Mouse (Mus musculus) thymus, adult 2 months (tissue): ENCODE measurements around the gene Fgf14.

Experiments used
- CTCF ChIP-seq: fragments of 200-500 bp; IDR thresholded peaks from 2 replicates; pipeline ENCODE4 v1.5.1; 2012; ENCODE audit warnings: mild to moderate bottlenecking, control low read depth, low read length, moderate library complexity, borderline replicate concordance; ENCODE audit not compliant: control insufficient read depth, poor library complexity, insufficient read depth; ENCODE audit errors: extremely low read depth
- POLR2A ChIP-seq: fragments of 200-500 bp; IDR thresholded peaks from 2 replicates; pipeline ENCODE4 v1.6.1; 2012; ENCODE audit warnings: mild to moderate bottlenecking, low read length, control low read depth, moderate library complexity; ENCODE audit not compliant: control insufficient read depth, poor library complexity, insufficient read depth; ENCODE audit errors: extremely low read depth

DNA sequence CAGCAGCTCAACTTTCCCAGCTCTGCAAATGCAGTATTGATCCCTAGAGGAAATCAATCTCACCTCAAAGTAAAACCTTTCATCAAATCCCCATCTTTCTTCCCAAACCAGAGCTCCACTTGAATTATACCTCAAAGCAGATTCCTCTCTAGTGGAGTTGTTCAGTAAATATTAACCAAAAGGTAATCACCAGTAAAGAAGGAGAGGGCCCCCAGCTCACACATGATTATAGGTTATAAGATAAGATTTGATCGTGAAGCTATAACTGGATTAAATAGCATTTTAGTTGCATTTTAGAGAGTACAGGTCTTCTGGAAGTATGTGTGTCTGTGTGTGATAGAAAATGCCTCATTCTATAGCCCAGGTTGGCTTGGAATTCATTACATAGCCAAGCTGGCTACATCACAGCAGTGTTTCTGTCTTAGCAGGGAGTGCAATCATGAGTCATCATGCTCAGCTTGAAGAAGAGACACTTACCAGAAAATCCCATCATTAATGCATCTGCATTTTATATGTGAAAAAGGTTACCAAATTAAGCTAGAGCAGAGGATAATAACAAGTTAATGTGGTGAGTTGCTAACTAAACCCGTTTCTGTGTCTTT is 202.8 kb downstream of the Fgf14 start:
- no peak for TF ChIP-seq POLR2A
- TF ChIP-seq CTCF = no peak
